In the genomic region with DNA sequence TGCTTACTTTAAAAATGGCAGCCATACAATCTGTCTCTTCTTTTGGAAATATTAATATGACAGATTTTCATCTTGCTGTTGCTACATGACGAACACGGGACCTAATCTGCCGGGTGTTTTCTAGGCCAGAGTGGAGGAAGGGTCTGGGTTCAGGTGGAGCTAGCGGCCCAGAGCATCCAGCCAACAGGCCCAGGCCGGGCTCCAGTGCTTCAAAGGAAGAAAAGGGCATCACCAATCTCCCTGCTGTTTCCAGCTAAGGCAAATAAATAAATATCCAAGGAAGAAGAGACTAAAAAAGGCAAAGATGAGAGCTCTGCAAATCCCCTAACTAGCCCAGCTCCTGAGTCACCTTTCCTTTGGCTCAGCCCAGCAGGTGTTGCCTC, we compare ENCODE assay signal across 11 mouse cellular contexts. TPM values are rescaled to one million over a fixed set of nuclear protein-coding genes. Genes with fewer than 3 reads are reported as not detected.
A peak's percentile ranks its signal among the peaks of the same experiment; 100 is the strongest.
DNase-seq lines count a peak whose midpoint lies in the region; ATAC-seq and TF ChIP-seq lines count a peak whose summit lies in the region.
"Had no signal": no experiment of that assay in that cellular context is flagged by ENCODE, and none has a peak within 500 bp of the region (broad histone marks: within the 10 kb centered on the region; RNA-seq: fewer than 3 reads in every experiment).

No protein-coding gene starts in this region.

- peaks cover 9% of the 10 kb centered on the region for H3K4me1 ChIP-seq in heart, embryonic 15.5 days (replicated peaks)
- no peaks in the 10 kb centered on the region for H3K4me1 ChIP-seq in cerebellum, adult 2 months (ENCODE audit: control insufficient read depth, insufficient read depth, low read length)
- peaks cover 11% of the 10 kb centered on the region for H3K4me1 ChIP-seq in hindbrain, embryonic 10.5 days (replicated peaks)
- H3K4me1 ChIP-seq in midbrain, embryonic 14.5 days (ENCODE audit: control insufficient read depth, insufficient read depth, low read length) = no peaks in the 10 kb centered on the region

- H3K27ac ChIP-seq in heart, embryonic 15.5 days = no peak overlapping the region
- H3K27ac ChIP-seq in cerebellum, adult 2 months (ENCODE audit: insufficient read depth, low read length) = peak overlapping the region; percentile 94
- H3K27ac ChIP-seq in hindbrain, embryonic 10.5 days = no peak overlapping the region
- H3K27ac ChIP-seq in midbrain, embryonic 14.5 days (replicated peaks; ENCODE audit: low read depth, low read length) = peak overlapping the region; percentile 82

- whole genome bisulfite sequencing in heart, embryonic 15.5 days = 69% methylated on average over 5 of the region's 5 CpGs
- 8% methylated on average over 5 of the region's 5 CpGs for WGBS in cerebellum, adult 2 months
- WGBS in hindbrain, embryonic 10.5 days = 65% methylated on average over 5 of the region's 5 CpGs
- WGBS in midbrain, embryonic 14.5 days = 62% methylated on average over 5 of the region's 5 CpGs

- no peak for TF ChIP-seq POLR2A in cerebellum, adult 2 months (IDR thresholded peaks at IDR 0.05; ENCODE audit: borderline replicate concordance, insufficient read depth, low read length)

- H3K36me3 ChIP-seq in heart, embryonic 15.5 days = no peaks in the 10 kb centered on the region
- H3K36me3 ChIP-seq in hindbrain, embryonic 10.5 days = no peaks in the 10 kb centered on the region
- no peaks in the 10 kb centered on the region for H3K36me3 ChIP-seq in midbrain, embryonic 14.5 days (ENCODE audit: control insufficient read depth, insufficient read depth, low read length)

- no peak overlapping the region for H3K4me2 ChIP-seq in heart, embryonic 15.5 days
- H3K4me2 ChIP-seq in midbrain, embryonic 14.5 days (ENCODE audit: low read length) = peak overlapping the region; percentile 86

- H3K9me3 ChIP-seq in heart, embryonic 15.5 days (replicated peaks) = no peaks in the 10 kb centered on the region
- no peaks in the 10 kb centered on the region for H3K9me3 ChIP-seq in hindbrain, embryonic 10.5 days
- H3K9me3 ChIP-seq in midbrain, embryonic 14.5 days (ENCODE audit: control insufficient read depth, low read length) = no peaks in the 10 kb centered on the region

- no peak for DNase-seq in heart, adult 9 months (ENCODE audit: low spot score in 2 of 2)
- peak in 1 of 2 experiments; percentile 61 for DNase-seq in cerebellum, adult 2 months
- no peak for DNase-seq in hindbrain, embryonic 10.5 days (ENCODE audit: low spot score)
- no peak for DNase-seq in midbrain, embryonic 14.5 days
- no peak for DNase-seq in frontal cortex, adult 2 months (ENCODE audit: extremely low spot score in 1 of 2, low spot score in 1 of 2)
- no peak for DNase-seq in gastrocnemius, postnatal 25 days
- DNase-seq: kidney, postnatal 14 days; lung, postnatal 10 days; spleen, adult 18-20 months had no signal

- TF ChIP-seq CTCF in cerebellum, adult 2 months (IDR thresholded peaks at IDR 0.05; ENCODE audit: borderline replicate concordance, insufficient read depth, low read depth, low read length) = no peak

- ATAC-seq in heart, embryonic 15.5 days (replicated peaks; ENCODE audit: insufficient number of reproducible peaks, insufficient read depth, low FRiP score, low read depth) = no peak
- ATAC-seq in midbrain, embryonic 14.5 days (ENCODE audit: low FRiP score, low TSS enrichment) = no peak
- ATAC-seq in megakaryocyte, adult 5-6 weeks (ENCODE audit: poor library complexity, severe bottlenecking) = no peak

- peaks cover 55% of the 10 kb centered on the region for H3K27me3 ChIP-seq in heart, embryonic 15.5 days
- no peaks in the 10 kb centered on the region for H3K27me3 ChIP-seq in cerebellum, adult 2 months (ENCODE audit: control insufficient read depth, insufficient read depth, low read length)
- H3K27me3 ChIP-seq in hindbrain, embryonic 10.5 days (ENCODE audit: insufficient read depth, poor library complexity, severe bottlenecking) = peaks cover 45% of the 10 kb centered on the region
- no peaks in the 10 kb centered on the region; the same call in 1 of the 2 replicates for H3K27me3 ChIP-seq in midbrain, embryonic 14.5 days (ENCODE audit: control insufficient read depth, insufficient read depth, low read length)

- peak overlapping the region; percentile 53; the same call in 1 of the 2 replicates for H3K4me3 ChIP-seq in heart, embryonic 15.5 days
- peak overlapping the region; percentile 96 for H3K4me3 ChIP-seq in cerebellum, adult 2 months (replicated peaks; ENCODE audit: insufficient read depth, low read depth, low read length)
- peak overlapping the region; percentile 66 for H3K4me3 ChIP-seq in hindbrain, embryonic 10.5 days
- H3K4me3 ChIP-seq in midbrain, embryonic 14.5 days (replicated peaks; ENCODE audit: low read depth, low read length) = peak overlapping the region; percentile 57

- no peak overlapping the region for H3K9ac ChIP-seq in heart, embryonic 15.5 days
- H3K9ac ChIP-seq in midbrain, embryonic 14.5 days (replicated peaks; ENCODE audit: low read length) = peak overlapping the region; percentile 87

RNA-seq across cellular contexts. Expression of a gene that starts 0.7 kb away (rescaled TPM):
- polyA plus RNA-seq in heart, embryonic 15.5 days (2015; fragmentation: Nextera tagmentation; extraction: Ambion mirVana) = 93.0 and 99.0 TPM in 2 replicates
- polyA plus RNA-seq in cerebellum, adult 2 months (2012; rRNA removed) = 88.6 and 93.9 TPM in 2 replicates
- polyA plus RNA-seq in hindbrain, embryonic 10.5 days (2016; fragmentation: Nextera tagmentation; extraction: Ambion mirVana) = 22.4 and 29.4 TPM in 2 replicates
- polyA plus RNA-seq in midbrain, embryonic 14.5 days (2014; fragmentation: Nextera tagmentation; extraction: Ambion mirVana) = 63.3 and 76.3 TPM in 2 replicates
- 7.5 and 7.9 TPM in 2 replicates for total RNA-seq in megakaryocyte, adult 5-6 weeks (2015)
- total RNA-seq in megakaryocyte, adult 5-6 weeks (2017) = 10.9 and 14.4 TPM in 2 replicates
- 108 and 109 TPM in 2 replicates for polyA plus RNA-seq in frontal cortex, adult 2 months (2012; rRNA removed)
- 1,000 to 10,000 TPM; 3,024 to 3,244 TPM for total RNA-seq in gastrocnemius, postnatal 25 days (2021)

RNA-seq across cellular contexts. Expression of a gene that starts 13.2 kb away (rescaled TPM):
- 98.1 and 118 TPM in 2 replicates for polyA plus RNA-seq in heart, embryonic 15.5 days (2015; fragmentation: Nextera tagmentation; extraction: Ambion mirVana)
- 69.9 and 70.5 TPM in 2 replicates for polyA plus RNA-seq in cerebellum, adult 2 months (2012; rRNA removed)
- polyA plus RNA-seq in hindbrain, embryonic 10.5 days (2016; fragmentation: Nextera tagmentation; extraction: Ambion mirVana) = 109 and 121 TPM in 2 replicates
- polyA plus RNA-seq in midbrain, embryonic 14.5 days (2014; fragmentation: Nextera tagmentation; extraction: Ambion mirVana) = 99.3 and 114 TPM in 2 replicates
- 83.9 and 98.2 TPM in 2 replicates for total RNA-seq in megakaryocyte, adult 5-6 weeks (2015)
- 51.7 and 69.2 TPM in 2 replicates for total RNA-seq in megakaryocyte, adult 5-6 weeks (2017)
- 63.2 and 65.8 TPM in 2 replicates for polyA plus RNA-seq in frontal cortex, adult 2 months (2012; rRNA removed)
- total RNA-seq in gastrocnemius, postnatal 25 days (2021) = 10 to 100 TPM; 26.0 to 26.3 TPM

Comparison
In these comparisons a context has a peak if more than half of its experiments do, and no peak if none do; other contexts are left out.
1. H3K27ac ChIP-seq: peak in cerebellum, adult 2 months (single experiment) and midbrain, embryonic 14.5 days (single experiment); none in heart, embryonic 15.5 days (single experiment) and hindbrain, embryonic 10.5 days (single experiment).
2. Peak in every context shown above with its lines, with median percentiles within 50 percentile points of each other: H3K4me3 ChIP-seq.